ENCODE assay signal across 9 mouse cellular contexts in genomic region chr13:112988866-112989265, GRCm38 (mm10). TPM values are rescaled to one million over a fixed set of nuclear protein-coding genes. Genes with fewer than 3 reads are reported as not detected.
DNase-seq lines count a peak whose midpoint lies in the region; ATAC-seq lines count a peak whose summit lies in the region.
"Had no signal": no experiment of that assay in that cellular context is flagged by ENCODE, and none has a peak within 500 bp of the region (broad histone marks: within the 10 kb centered on the region; RNA-seq: fewer than 3 reads in every experiment).

No protein-coding gene starts in this region.

- DNase-seq in lung, postnatal 4 days: no peak
- DNase-seq in forebrain, embryonic 10.5 days (ENCODE audit: extremely low spot score, low spot score): no peak
- DNase-seq in kidney, postnatal 4 days: peak; percentile 29 to 40
- DNase-seq in frontal cortex, postnatal 14 days (ENCODE audit: low spot score in 2 of 2): no peak
- DNase-seq in adrenal gland, adult 18-20 months (ENCODE audit: low spot score in 2 of 2): no peak
- no peak for DNase-seq in adrenal gland, postnatal 25 days

- H3K4me1 ChIP-seq in lung, embryonic 15.5 days: peaks cover 51% of the 10 kb centered on the region
- H3K4me1 ChIP-seq in forebrain, embryonic 10.5 days: peaks cover 53% of the 10 kb centered on the region
- peaks cover 47% of the 10 kb centered on the region for H3K4me1 ChIP-seq in neural tube, embryonic 15.5 days

- peaks cover 85% of the 10 kb centered on the region for H3K27me3 ChIP-seq in lung, embryonic 15.5 days
- H3K27me3 ChIP-seq in forebrain, embryonic 10.5 days (ENCODE audit: poor library complexity, severe bottlenecking): peaks cover 97% of the 10 kb centered on the region
- H3K27me3 ChIP-seq in neural tube, embryonic 15.5 days (replicated peaks): peaks cover 81% of the 10 kb centered on the region

- no peak overlapping the region for H3K27ac ChIP-seq in lung, embryonic 15.5 days
- H3K27ac ChIP-seq in forebrain, embryonic 10.5 days: no peak overlapping the region
- no peak overlapping the region for H3K27ac ChIP-seq in neural tube, embryonic 15.5 days (replicated peaks)

- no peaks in the 10 kb centered on the region for H3K36me3 ChIP-seq in lung, embryonic 15.5 days
- no peaks in the 10 kb centered on the region for H3K36me3 ChIP-seq in forebrain, embryonic 10.5 days (replicated peaks)
- H3K36me3 ChIP-seq in neural tube, embryonic 15.5 days: no peaks in the 10 kb centered on the region

- no peaks in the 10 kb centered on the region for H3K9me3 ChIP-seq in lung, embryonic 15.5 days
- H3K9me3 ChIP-seq in forebrain, embryonic 10.5 days: no peaks in the 10 kb centered on the region
- no peaks in the 10 kb centered on the region for H3K9me3 ChIP-seq in neural tube, embryonic 15.5 days (replicated peaks)

- H3K4me3 ChIP-seq in lung, embryonic 15.5 days: peak overlapping the region; percentile 49
- peak overlapping the region; percentile 58 for H3K4me3 ChIP-seq in forebrain, embryonic 10.5 days
- peak overlapping the region; percentile 56 for H3K4me3 ChIP-seq in neural tube, embryonic 15.5 days (replicated peaks)

- WGBS in lung, embryonic 15.5 days: 1% methylated on average over 19 of the region's 19 CpGs
- 2% methylated on average over 19 of the region's 19 CpGs for WGBS in forebrain, embryonic 10.5 days
- WGBS in neural tube, embryonic 15.5 days: 1% methylated on average over 19 of the region's 19 CpGs

- no peak overlapping the region for H3K9ac ChIP-seq in lung, embryonic 15.5 days
- H3K9ac ChIP-seq in neural tube, embryonic 15.5 days (replicated peaks): no peak overlapping the region

- ATAC-seq in lung, embryonic 15.5 days (ENCODE audit: borderline replicate concordance, extremely low read depth, low FRiP score, low TSS enrichment): no peak
- ATAC-seq in neural tube, embryonic 15.5 days (ENCODE audit: low FRiP score): no peak

- peak overlapping the region; percentile 98 for H3K4me2 ChIP-seq in lung, embryonic 15.5 days
- H3K4me2 ChIP-seq in neural tube, embryonic 15.5 days: peak overlapping the region; percentile 95

RNA-seq across cellular contexts. Expression of gene Ccno, which starts 1.3 kb away (rescaled TPM):
- 12.3 and 13.5 TPM in 2 replicates for polyA plus RNA-seq in lung, embryonic 15.5 days (2015; fragmentation: Nextera tagmentation; extraction: Ambion mirVana)
- 1.9 and 3.0 TPM in 2 replicates for polyA plus RNA-seq in forebrain, embryonic 10.5 days (2016; fragmentation: Nextera tagmentation; extraction: Ambion mirVana)
- 0.13 and 0.37 TPM in 2 replicates for polyA plus RNA-seq in neural tube, embryonic 15.5 days (2015; fragmentation: Nextera tagmentation; extraction: Ambion mirVana)
- under 1 TPM; 0.42 to 0.89 TPM for total RNA-seq in adrenal gland, adult 18-20 months (2021)
- 0.33 and 0.67 TPM in 2 replicates for total RNA-seq in adrenal gland, postnatal 25 days (2021)

RNA-seq across cellular contexts. Expression of gene Mcidas, which starts 4.8 kb away (rescaled TPM):
- polyA plus RNA-seq in lung, embryonic 15.5 days (2015; fragmentation: Nextera tagmentation; extraction: Ambion mirVana): 6.3 and 6.9 TPM in 2 replicates
- polyA plus RNA-seq in forebrain, embryonic 10.5 days (2016; fragmentation: Nextera tagmentation; extraction: Ambion mirVana): 1.3 and 2.0 TPM in 2 replicates
- polyA plus RNA-seq in neural tube, embryonic 15.5 days (2015; fragmentation: Nextera tagmentation; extraction: Ambion mirVana): 0.08 and 0.11 TPM in 2 replicates
- not detected for total RNA-seq in adrenal gland, adult 18-20 months (2021)
- not detected in 2 replicates for total RNA-seq in adrenal gland, postnatal 25 days (2021)
- total RNA-seq: neutrophil, adult 5-6 weeks had no signal

RNA-seq across cellular contexts. Expression of gene Cdc20b, which starts 46.0 kb away (rescaled TPM):
- 2.1 and 2.8 TPM in 2 replicates for polyA plus RNA-seq in lung, embryonic 15.5 days (2015; fragmentation: Nextera tagmentation; extraction: Ambion mirVana)
- 0.31 TPM in 1 of 2 replicates, not detected in the other for polyA plus RNA-seq in forebrain, embryonic 10.5 days (2016; fragmentation: Nextera tagmentation; extraction: Ambion mirVana)
- not detected in 2 replicates for polyA plus RNA-seq in neural tube, embryonic 15.5 days (2015; fragmentation: Nextera tagmentation; extraction: Ambion mirVana)
- not detected for total RNA-seq in adrenal gland, adult 18-20 months (2021)
- not detected in 2 replicates for total RNA-seq in adrenal gland, postnatal 25 days (2021)
- total RNA-seq: neutrophil, adult 5-6 weeks had no signal

RNA-seq across cellular contexts. Expression of gene Gpx8, which starts 57.3 kb away (rescaled TPM):
- polyA plus RNA-seq in lung, embryonic 15.5 days (2015; fragmentation: Nextera tagmentation; extraction: Ambion mirVana): 175 TPM in 2 replicates
- 78.8 and 85.3 TPM in 2 replicates for polyA plus RNA-seq in forebrain, embryonic 10.5 days (2016; fragmentation: Nextera tagmentation; extraction: Ambion mirVana)
- 59.3 and 62.5 TPM in 2 replicates for polyA plus RNA-seq in neural tube, embryonic 15.5 days (2015; fragmentation: Nextera tagmentation; extraction: Ambion mirVana)
- 10 to 100 TPM; 80.7 to 85.7 TPM for total RNA-seq in adrenal gland, adult 18-20 months (2021)
- total RNA-seq in adrenal gland, postnatal 25 days (2021): 86.0 and 96.8 TPM in 2 replicates
- total RNA-seq: neutrophil, adult 5-6 weeks had no signal

Comparison
In these comparisons a context has a peak if more than half of its experiments do, and no peak if none do; other contexts are left out.
1. DNase-seq: peak in kidney, postnatal 4 days (2 of 2); none in lung, postnatal 4 days (0 of 2), forebrain, embryonic 10.5 days (single experiment), frontal cortex, postnatal 14 days (0 of 2), adrenal gland, adult 18-20 months (0 of 2) and adrenal gland, postnatal 25 days (single experiment).
2. Peak in every context shown above with its lines, with median percentiles within 50 percentile points of each other: H3K4me3 ChIP-seq.